Mouse (Mus musculus): ENCODE data around the gene Gm49387.

- TF ChIP-seq CTCF (IDR thresholded peaks at IDR 0.05; ENCODE audit: extremely low read depth, insufficient read depth, insufficient read length, insufficient replicate concordance): no peak
- no peak for TF ChIP-seq POLR2A (IDR thresholded peaks at IDR 0.05; ENCODE audit: low read depth, low read length)
Observed at GRCm38 (mm10) chr14:31665566-31665940, 24.9 kb upstream of the Gm49387 start.
